Mouse (Mus musculus): Measurements from ENCODE around the gene 1700019D03Rik. TPM values are rescaled to one million over a fixed set of nuclear protein-coding genes. Genes with fewer than 3 reads are reported as not detected.
"Not testable (repeated sequence)": the region's sequence is repeated elsewhere in the genome, so short reads cannot be mapped to it uniquely, and the experiment has no call there.

The 1700019D03Rik gene
- polyA plus RNA-seq, 1 experiment: 0.01 TPM

GRCm38 (mm10) chr1:52947895-52948294 lies 72.1 kb downstream of the 1700019D03Rik start:
- H3K79me2 ChIP-seq (ENCODE audit: control insufficient read depth, insufficient read depth): no peaks in the 10 kb centered on the region
- no peak overlapping the region for H3K4me2 ChIP-seq (ENCODE audit: low read depth)
- no peak for TF ChIP-seq SRF (IDR thresholded peaks at IDR 0.05; ENCODE audit: control insufficient read depth, insufficient read length, low read depth)
- H3ac ChIP-seq (ENCODE audit: control insufficient read depth, insufficient read length): no peak overlapping the region
- peaks cover 10% of the 10 kb centered on the region for H3K27me3 ChIP-seq (ENCODE audit: control insufficient read depth, insufficient read depth, insufficient read length)
- no peaks in the 10 kb centered on the region for H3K36me3 ChIP-seq (ENCODE audit: control insufficient read depth, insufficient read depth)
- no peak overlapping the region for H3K4me3 ChIP-seq

DNA sequence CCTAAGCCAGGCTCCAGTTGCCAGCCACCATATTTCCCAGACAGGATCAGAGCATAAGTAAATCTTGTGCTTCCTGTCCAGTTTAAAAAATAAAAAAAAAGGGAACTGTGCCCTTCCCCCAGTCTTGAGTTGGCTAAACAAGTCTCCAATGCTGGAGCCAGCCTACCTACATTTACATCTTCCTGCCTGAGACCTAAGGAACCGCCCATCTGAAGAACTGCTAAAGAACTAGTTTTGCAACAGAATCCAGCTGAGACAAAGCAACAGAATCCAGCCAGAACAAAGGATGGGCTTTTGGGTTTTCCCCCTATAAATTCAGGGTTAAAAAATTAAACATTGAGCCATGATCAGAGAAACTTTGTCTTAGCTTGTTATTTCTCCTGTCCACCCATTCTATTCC lies 81.0 kb downstream of the 1700019D03Rik start:
- Histone ChIP-seq H3K27me3 (ENCODE audit: control insufficient read depth, insufficient read depth, insufficient read length) (no peaks in the 10 kb centered on the region), H3K4me3 (no peak overlapping the region), H3K79me2 (ENCODE audit: control insufficient read depth, insufficient read depth) (no peaks in the 10 kb centered on the region), H3ac (ENCODE audit: control insufficient read depth, insufficient read length) (no peak overlapping the region), H3K4me2 (ENCODE audit: low read depth) (no peak overlapping the region), H3K36me3 (ENCODE audit: control insufficient read depth, insufficient read depth) (no peaks in the 10 kb centered on the region)
- no peak for TF ChIP-seq POLR2AphosphoS2 (IDR thresholded peaks at IDR 0.05; ENCODE audit: insufficient read length, low read depth)
- TF ChIP-seq MYOD1 (IDR thresholded peaks at IDR 0.05; ENCODE audit: control insufficient read depth in 1 of 3, insufficient read length in 2 of 3, low read depth in 2 of 3): no peak
- TF ChIP-seq TCF12 (IDR thresholded peaks at IDR 0.05; ENCODE audit: insufficient read depth, poor library complexity, severe bottlenecking): no peak
- TF ChIP-seq REST (IDR thresholded peaks at IDR 0.05; ENCODE audit: insufficient read depth, insufficient read length): no peak
- no peak for TF ChIP-seq MYOG (IDR thresholded peaks at IDR 0.05; ENCODE audit: control insufficient read depth in 1 of 3, insufficient read depth in 1 of 3, insufficient read length in 2 of 3, low read depth in 2 of 3)
- TF ChIP-seq USF1 (IDR thresholded peaks at IDR 0.05; ENCODE audit: low read depth): no peak

DNA sequence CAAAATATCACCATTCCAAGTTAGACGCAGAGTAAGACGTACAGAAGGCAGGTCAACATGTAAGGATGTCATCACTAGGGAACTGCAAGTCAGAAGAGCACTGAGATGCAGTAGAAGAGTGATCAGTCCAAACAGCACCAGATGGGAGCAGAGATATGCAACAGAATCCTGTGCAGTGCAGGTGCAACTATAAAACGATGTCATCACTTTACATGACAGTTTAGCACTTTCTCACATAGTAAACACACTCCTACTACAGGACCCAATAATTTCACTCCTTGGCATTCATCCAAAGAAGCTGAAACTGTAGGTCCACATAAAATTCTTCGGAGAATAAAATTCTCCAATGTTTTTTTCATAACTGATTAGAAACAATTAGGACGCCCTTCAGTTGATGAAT lies 85.5 kb downstream of the 1700019D03Rik start:
- Histone ChIP-seq H3K4me2 (ENCODE audit: low read depth) (no peak overlapping the region), H3K36me3 (ENCODE audit: control insufficient read depth, insufficient read depth) (no peaks in the 10 kb centered on the region), H3K79me2 (ENCODE audit: control insufficient read depth, insufficient read depth) (no peaks in the 10 kb centered on the region), H3K27me3 (ENCODE audit: control insufficient read depth, insufficient read depth, insufficient read length) (no peaks in the 10 kb centered on the region), H3ac (ENCODE audit: control insufficient read depth, insufficient read length) (no peak overlapping the region), H3K4me3 (no peak overlapping the region)
- TF ChIP-seq E2F4 (IDR thresholded peaks at IDR 0.05; ENCODE audit: insufficient read depth) (no peak), TCF12 (IDR thresholded peaks at IDR 0.05; ENCODE audit: insufficient read depth, poor library complexity, severe bottlenecking) (no peak), REST (IDR thresholded peaks at IDR 0.05; ENCODE audit: insufficient read depth, insufficient read length) (no peak), POLR2AphosphoS2 (IDR thresholded peaks at IDR 0.05; ENCODE audit: insufficient read length, low read depth) (no peak), CEBPB (IDR thresholded peaks at IDR 0.05; ENCODE audit: insufficient read depth, poor library complexity, severe bottlenecking) (no peak), POLR2A (IDR thresholded peaks at IDR 0.05; ENCODE audit: insufficient read length, low read depth) (no peak), USF1 (IDR thresholded peaks at IDR 0.05; ENCODE audit: low read depth) (no peak), MYOG (IDR thresholded peaks at IDR 0.05; ENCODE audit: control insufficient read depth in 1 of 3, insufficient read depth in 1 of 3, insufficient read length in 2 of 3, low read depth in 2 of 3) (no peak), MAX (IDR thresholded peaks at IDR 0.05; ENCODE audit: low read depth) (no peak), SRF (IDR thresholded peaks at IDR 0.05; ENCODE audit: control insufficient read depth, insufficient read length, low read depth) (no peak), MYOD1 (IDR thresholded peaks at IDR 0.05; ENCODE audit: control insufficient read depth in 1 of 3, insufficient read length in 2 of 3, low read depth in 2 of 3) (no peak), TCF3 (IDR thresholded peaks at IDR 0.05; ENCODE audit: insufficient read length, low read depth) (no peak)

- H3K4me2 ChIP-seq (ENCODE audit: low read depth); H3K27me3 ChIP-seq (ENCODE audit: control insufficient read depth, insufficient read depth, insufficient read length); H3K36me3 ChIP-seq (ENCODE audit: control insufficient read depth, insufficient read depth); H3K4me3 ChIP-seq; H3ac ChIP-seq (ENCODE audit: control insufficient read depth, insufficient read length); H3K79me2 ChIP-seq (ENCODE audit: control insufficient read depth, insufficient read depth): not testable (repeated sequence)
These were observed 95.5 kb downstream of the 1700019D03Rik start for GRCm38 (mm10) chr1:52924482-52924881.

DNA sequence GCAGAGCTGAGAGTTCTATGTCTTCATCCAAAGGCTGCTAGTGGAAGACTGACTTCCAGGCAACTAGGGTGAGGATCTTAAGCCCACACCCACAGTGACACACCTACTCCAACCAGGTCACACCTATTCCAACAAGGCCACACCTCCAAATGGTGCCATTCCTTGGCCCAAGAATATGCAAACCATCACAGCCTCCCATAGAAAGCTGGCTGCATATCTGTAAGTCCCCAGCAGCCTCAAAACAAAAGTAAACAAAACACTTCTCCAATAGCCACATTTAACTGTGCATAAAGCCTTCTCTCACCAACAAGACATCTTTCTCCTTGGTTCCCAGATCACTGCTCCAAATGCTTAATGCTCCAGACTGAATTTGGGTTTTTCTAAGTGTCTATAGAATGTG lies 101.1 kb downstream of the 1700019D03Rik start:
- not testable (repeated sequence) for H3K4me2 ChIP-seq (ENCODE audit: low read depth); H3K4me3 ChIP-seq; H3K79me2 ChIP-seq (ENCODE audit: control insufficient read depth, insufficient read depth); H3K27me3 ChIP-seq (ENCODE audit: control insufficient read depth, insufficient read depth, insufficient read length); H3K36me3 ChIP-seq (ENCODE audit: control insufficient read depth, insufficient read depth); H3ac ChIP-seq (ENCODE audit: control insufficient read depth, insufficient read length)

DNA sequence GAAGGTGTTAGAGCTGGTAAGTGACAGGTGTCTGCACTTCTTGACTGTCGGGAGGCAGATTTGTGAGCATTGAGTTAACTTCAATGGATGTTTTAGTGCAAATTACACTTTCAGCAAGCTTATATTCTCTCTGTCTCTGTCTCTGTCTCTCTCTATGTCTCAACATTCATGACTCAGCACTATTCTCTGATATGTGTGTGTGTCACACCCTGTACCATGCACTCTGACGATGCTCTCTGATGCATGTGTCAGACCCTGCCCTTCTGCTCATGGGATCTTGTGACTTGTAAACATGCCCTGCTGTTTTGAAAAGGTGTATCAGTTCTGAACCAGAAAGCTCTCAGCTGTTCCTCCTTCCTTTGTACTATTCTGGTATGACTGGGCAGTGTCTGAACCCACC lies 103.3 kb downstream of the 1700019D03Rik start:
- TF ChIP-seq MYOD1 (IDR thresholded peaks at IDR 0.05; ENCODE audit: control insufficient read depth in 1 of 3, insufficient read length in 2 of 3, low read depth in 2 of 3) (no peak), TCF12 (IDR thresholded peaks at IDR 0.05; ENCODE audit: insufficient read depth, poor library complexity, severe bottlenecking) (no peak), POLR2AphosphoS2 (IDR thresholded peaks at IDR 0.05; ENCODE audit: insufficient read length, low read depth) (no peak), USF1 (IDR thresholded peaks at IDR 0.05; ENCODE audit: low read depth) (no peak), POLR2A (IDR thresholded peaks at IDR 0.05; ENCODE audit: insufficient read length, low read depth) (no peak), REST (IDR thresholded peaks at IDR 0.05; ENCODE audit: insufficient read depth, insufficient read length) (no peak), TCF3 (IDR thresholded peaks at IDR 0.05; ENCODE audit: insufficient read length, low read depth) (no peak), SRF (IDR thresholded peaks at IDR 0.05; ENCODE audit: control insufficient read depth, insufficient read length, low read depth) (no peak), MAX (IDR thresholded peaks at IDR 0.05; ENCODE audit: low read depth) (no peak), CEBPB (IDR thresholded peaks at IDR 0.05; ENCODE audit: insufficient read depth, poor library complexity, severe bottlenecking) (no peak), MYOG (IDR thresholded peaks at IDR 0.05; ENCODE audit: control insufficient read depth in 1 of 3, insufficient read depth in 1 of 3, insufficient read length in 2 of 3, low read depth in 2 of 3) (no peak), E2F4 (IDR thresholded peaks at IDR 0.05; ENCODE audit: insufficient read depth) (no peak)
- no peaks in the 10 kb centered on the region for H3K27me3 ChIP-seq (ENCODE audit: control insufficient read depth, insufficient read depth, insufficient read length)
- H3K36me3 ChIP-seq (ENCODE audit: control insufficient read depth, insufficient read depth): no peaks in the 10 kb centered on the region
- no peak overlapping the region for H3K4me3 ChIP-seq
- H3K79me2 ChIP-seq (ENCODE audit: control insufficient read depth, insufficient read depth): no peaks in the 10 kb centered on the region
- no peak overlapping the region for H3ac ChIP-seq (ENCODE audit: control insufficient read depth, insufficient read length)
- no peak overlapping the region for H3K4me2 ChIP-seq (ENCODE audit: low read depth)
